Mouse (Mus musculus) monocyte, adult 5-6 weeks (primary cell): ENCODE measurements around the gene Cdk5. TPM values are rescaled to one million over a fixed set of nuclear protein-coding genes. Genes with fewer than 3 reads are reported as not detected.
A peak's percentile ranks its signal among the peaks of the same experiment; 100 is the strongest.
"Not testable (repeated sequence)": the region's sequence is repeated elsewhere in the genome, so short reads cannot be mapped to it uniquely, and the experiment has no call there.

Experiments
- ATAC-seq: fragments of 153-309, 156-312 bp; replicated peaks from 2 replicates; pipeline ENCODE4 v1.8.0; 2017; ENCODE audit warnings: mild to moderate bottlenecking; ENCODE audit not compliant: low TSS enrichment, insufficient number of reproducible peaks, severe bottlenecking, poor library complexity, low FRiP score
- total RNA-seq: library from RNA; stranded (forward); fragments of 200-1000, 200-491, 200-594 nt; gene quantifications from 3 replicates; pipeline ENCODE4 v1.2.3, GENCODE M21; 2017

Cdk5 gene
- total RNA-seq, 1 experiment from 2014 or later: 30.9 TPM

DNA sequence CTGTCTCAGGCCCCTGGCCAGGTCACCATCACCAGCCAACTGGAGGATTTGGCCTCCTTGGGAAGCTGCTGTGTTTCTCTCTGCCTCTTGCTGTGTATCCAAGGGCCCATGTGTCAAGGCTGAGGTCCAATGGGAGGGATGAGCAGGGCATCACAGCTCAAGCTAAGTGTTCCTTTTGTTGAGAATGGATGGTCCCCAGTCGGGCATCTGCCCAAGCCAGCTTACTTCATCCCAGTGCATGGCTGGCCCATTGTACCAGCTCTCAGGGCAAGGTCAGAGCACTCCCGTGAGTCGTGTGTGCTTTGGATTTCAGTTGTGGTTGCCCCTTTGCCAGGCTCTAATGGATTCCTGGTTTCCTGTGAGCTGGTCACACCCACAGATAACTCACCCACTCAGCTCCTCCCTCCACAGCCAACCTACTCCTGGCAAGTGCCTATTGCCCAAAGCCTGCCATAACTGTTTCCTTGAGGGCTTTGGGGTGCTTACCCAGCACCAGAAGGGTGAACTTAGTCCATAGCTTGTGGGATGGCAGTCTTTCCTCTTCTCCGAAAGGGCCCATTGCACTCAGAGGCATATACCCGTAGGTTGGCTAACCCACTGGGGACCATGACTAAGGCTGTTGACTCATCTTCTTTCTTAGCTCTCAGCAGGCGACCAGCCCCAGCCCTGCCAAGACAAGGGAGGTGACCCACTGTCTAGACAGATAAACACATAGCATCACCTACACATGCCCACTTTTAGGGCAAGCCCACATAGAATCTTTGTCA lies 18.6 kb downstream of the Cdk5 start:
- ATAC-seq: no peak

DNA sequence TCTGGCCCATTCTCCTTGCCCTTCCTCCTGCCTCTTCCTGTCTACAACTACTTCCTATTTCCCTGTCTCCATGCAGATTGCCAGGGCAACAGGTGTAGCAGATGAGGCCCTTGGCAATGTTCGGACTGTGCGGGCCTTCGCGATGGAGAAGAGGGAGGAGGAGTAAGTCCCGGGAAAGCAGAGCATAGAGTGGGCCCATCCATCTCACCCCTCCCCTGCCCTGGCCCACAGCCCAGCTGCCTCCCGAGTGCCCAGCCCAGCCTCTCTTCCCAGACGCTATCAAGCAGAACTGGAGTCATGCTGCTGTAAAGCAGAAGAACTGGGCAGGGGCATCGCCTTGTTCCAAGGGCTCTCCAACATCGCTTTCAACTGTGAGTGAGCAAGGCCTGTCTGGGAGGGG lies 21.4 kb downstream of the Cdk5 start:
- no peak for ATAC-seq

DNA sequence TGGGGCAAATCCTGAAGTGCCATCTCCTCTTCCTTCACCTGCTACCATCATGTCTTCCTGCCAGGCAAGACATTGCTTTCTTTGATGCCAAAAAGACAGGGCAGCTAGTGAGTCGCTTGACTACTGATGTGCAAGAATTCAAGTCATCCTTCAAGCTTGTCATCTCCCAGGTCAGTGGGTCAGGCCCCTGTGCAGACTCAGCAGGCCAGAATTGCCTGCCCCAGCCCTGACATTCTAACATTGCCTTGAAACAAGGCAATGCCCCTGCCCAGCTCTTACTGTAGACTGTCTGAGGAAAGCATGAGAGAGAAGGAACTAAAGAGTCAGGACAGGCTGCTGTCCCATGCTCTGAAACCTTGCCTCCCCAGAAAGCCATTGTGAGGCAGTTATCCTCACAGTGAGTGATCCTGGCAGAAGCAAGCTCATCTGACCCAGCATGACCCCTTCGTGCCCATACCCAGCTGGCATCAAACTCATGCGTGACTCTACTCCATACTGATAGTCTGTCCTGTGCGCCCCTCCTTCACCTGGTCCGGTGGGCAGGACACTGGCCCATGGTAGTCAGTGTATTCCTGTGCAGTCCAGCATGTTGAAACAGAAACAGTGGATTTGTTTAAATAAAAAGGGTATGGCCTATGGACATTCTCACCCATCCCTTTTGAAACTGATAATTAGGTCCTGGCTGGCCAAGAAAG lies 22.3 kb downstream of the Cdk5 start:
- no peak for ATAC-seq

DNA sequence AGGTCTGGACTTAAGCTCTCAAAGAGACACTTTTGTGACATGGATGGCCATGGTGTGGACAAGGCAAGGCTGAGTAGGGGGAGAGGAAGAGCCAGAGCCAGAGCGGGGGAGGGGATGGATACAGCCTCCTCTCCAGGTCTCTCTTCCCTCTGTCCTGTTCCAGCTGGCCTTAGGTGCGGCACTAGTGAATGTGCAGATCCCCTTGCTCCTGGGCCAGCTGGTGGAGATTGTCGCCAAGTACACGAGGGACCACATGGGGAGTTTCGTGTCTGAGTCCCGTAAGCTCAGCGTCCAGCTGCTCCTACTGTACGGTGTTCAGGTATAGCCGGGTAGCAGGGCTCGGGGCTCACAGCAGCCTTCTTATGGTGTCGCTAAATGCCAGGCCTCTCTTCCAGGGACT lies 23.0 kb downstream of the Cdk5 start:
- ATAC-seq: no peak

DNA sequence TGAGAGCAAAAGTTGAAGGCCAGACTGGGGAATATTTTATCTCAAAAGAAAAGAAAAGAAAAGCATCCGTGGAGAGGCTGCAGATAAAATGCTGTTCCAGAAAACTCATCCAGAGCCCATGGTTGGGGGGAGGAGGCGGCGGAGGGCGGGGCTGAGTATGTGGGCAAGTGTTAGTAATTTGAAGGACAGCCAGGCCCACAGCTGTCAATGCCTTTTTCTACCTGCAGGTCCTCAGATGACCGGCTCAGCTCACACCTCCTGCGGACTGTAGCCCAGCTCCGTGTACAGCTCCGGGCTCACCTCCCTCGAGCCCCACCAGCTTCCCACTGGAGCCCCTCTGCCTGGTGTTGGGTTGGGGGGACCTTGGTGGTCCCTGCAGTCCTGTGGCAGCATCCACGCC lies 23.6 kb downstream of the Cdk5 start:
- ATAC-seq: no peak

DNA sequence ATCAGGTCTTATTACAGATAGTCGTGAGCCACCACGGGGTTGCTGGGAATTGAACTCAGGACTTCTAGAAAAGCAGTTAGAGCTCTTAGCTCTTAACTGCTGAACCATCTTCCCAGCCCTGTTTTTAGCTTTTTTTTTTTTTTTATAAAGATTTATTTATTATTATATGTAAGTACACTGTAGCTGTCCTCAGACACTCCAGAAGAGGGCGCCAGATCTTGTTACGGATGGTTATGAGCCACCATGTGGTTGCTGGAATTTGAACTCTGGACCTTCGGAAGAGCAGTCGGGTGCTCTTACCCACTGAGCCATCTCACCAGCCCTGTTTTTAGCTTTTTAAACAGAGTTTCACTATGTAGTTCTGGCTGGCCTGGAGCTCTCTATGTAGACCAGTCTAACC lies 27.1 kb downstream of the Cdk5 start:
- not testable (repeated sequence) for ATAC-seq

DNA sequence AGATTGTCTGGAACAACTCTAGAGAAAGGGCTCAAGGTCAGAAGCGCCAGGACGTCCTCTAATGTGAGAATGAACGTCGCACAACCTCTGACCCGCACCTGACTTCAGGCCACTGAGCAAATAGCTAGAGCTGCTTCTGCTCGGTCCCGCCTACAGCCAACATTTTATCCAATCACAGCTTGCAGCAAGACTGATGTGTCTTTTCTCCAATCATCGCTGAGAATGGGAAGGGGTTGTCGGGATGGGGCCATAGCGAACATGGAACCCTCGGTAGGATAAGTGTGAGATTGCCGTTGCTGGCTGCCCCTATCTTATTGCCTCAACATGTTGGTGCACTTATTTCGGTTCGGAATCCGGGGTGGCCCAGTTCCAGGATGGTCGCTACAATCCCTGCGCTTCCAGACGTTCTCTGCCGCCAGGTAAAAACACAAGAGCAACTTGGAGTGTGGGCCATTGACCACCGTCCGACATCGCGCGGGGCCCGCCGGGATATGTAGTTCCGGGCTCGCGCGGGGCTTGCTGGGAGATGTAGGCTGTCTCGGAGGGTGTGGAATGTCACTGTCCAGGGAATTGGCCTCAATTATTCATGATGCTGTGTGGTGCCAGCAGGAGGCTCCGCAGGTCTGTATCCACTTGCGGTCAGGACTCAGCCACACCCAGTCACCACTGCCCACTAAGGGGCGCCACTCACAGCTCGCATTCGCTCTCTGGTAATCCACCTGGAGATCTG lies 29.0 kb downstream of the Cdk5 start:
- ATAC-seq: peak; percentile 86

DNA sequence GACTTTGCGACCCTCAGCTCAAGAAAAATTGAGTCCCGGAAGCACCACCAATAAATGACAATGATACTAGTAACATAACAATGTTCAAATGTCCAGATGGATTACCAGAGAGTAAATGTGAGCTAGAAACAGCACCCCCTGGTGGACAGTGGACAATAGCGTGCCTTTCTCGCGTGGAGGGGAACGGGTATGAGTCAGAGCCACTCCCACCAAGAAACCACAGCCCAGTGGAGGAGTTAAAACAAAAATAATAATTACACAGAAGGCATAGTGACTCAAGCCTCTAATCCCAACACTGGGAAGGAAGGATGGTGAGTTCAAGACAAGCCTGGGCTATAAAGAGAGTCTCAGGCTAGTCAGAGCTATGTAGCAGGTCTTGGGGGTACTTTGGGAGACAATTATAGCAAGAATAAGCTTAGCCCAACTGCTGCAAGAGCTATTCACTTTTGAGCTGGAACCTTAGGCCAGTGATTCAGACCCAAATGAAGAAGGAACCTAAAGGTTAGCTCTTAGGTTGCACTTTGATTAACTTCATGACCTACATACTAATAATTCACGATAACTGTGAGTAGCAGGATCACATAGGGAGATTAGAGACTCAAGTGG lies 29.8 kb downstream of the Cdk5 start, which contains the start of gene Abcb8:
TSS of gene Abcb8 (plus strand) at position 272 of the 606 bp plus-strand sequence.
- peak; percentile 60 for ATAC-seq

DNA sequence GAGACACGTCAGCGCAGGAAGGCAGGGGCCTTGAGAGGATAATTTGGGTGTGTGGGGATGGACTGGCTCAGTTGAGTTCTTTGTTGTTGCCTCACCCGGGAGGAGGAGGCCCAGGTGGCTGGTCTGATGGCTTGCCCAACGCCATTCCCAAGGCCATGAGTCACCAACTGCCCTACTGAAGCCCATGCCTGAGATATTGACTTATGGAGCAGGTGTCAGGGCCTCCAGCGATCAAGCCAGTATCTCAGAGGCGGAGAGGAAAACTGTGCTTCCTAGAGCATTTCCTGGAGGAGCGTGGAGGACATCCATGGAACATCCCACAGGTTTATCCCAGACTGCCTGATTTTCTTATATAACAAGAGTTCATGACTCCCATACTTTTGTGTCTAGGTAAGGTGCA lies 30.6 kb downstream of the Cdk5 start:
- ATAC-seq: no peak

DNA sequence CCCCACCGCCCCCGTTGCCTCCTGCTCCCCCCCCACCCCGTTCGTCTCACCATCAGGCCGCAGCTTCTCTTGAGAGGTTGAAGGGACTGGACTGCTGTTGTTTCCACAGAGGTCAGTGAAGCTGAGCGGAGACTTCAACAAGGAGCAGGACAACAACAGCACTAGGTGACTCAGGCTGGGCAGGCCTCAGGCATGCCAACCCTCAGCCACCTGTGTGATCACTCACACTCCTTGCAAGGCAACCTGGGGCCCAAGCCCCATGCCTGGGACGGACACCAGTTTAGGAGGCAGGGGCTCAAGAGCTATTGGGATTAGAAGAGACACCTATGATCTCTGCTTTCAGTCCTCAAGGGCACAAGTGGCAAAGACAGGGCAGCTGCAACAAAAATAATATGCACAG lies 31.5 kb downstream of the Cdk5 start, which contains the start of gene Atg9b:
TSS of gene Atg9b (minus strand) at position 280 of the 400 bp plus-strand sequence.
- no peak for ATAC-seq

DNA sequence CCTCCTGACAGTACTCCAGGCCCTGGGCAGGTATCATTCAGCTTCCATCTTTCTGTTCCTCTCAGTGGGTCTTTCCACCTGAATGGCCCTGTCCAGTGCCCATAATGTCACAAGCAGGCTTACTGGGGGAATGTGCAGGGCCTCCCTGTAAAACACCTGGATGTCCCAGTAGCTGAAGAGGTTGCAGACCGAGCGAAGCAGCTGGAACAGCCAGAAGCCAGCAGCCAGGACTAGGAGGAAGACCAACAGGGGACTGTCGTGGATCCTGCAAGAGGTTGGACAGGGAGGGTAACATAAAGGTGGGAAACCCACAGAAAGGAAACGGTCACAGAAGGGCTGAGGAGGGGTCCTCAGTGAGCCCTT lies 33.7 kb downstream of the Cdk5 start:
- ATAC-seq: no peak

DNA sequence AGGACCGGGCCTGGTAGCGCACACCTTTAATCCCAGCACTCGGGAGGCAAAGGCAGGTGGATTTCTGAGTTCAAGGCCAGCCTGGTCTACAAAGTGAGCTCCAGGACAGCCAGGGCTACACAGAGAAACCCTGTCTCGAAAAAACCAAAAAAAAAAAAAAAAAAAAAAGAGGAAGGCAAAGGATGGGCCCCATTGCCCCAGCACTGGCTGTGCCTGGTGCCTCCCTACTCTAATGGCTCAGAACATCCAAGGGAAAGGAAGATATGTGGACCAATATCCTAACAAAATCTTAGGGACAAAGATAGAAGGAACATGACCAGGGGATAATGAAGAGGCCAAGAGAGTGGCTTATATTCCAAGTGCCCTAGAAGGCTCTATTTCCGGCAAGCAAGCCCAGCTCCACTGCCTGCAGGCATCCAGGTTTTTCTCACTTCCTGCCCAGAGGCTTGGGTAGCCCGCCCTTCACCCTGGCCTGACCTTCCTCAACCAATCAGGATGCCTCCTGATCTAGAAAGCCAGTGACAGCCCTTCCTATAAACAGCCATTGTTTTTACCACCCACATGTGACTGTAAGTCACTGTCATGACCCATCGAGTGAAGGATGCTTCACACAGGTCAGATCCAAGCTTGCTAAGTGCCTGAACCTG lies 34.2 kb downstream of the Cdk5 start:
- peak; percentile 53 for ATAC-seq

DNA sequence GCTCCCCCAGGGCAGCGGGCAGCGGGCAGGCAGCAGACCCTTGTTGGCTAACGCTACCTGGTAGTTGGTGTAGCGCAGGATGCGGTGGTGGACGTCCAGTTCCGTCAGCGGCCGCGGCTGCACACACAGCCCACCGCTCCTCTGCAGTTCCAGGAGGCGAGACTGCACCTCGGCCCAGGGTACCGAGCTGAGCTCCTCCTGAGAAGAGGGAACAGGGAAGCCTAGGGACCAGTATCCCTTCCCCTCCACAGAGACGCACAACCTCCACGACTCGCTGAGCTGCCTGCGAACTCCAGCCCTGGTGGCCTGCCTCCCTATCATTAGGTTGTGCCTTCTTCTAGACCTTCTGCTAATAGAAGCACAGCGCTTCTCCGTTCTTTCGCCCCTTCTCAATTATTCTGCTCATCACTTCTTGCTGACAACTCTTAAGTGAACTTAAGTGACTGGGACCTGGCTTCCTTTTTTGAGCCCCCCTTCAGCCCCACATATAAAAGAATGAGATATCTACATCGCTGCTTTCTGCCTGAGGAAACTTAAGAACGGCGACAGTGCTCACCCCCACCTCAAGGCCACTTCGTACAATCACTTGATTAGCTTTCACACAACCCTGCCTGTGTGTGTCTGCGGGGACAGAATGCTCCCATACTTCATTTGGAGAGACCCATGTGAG lies 34.9 kb downstream of the Cdk5 start:
- no peak for ATAC-seq

DNA sequence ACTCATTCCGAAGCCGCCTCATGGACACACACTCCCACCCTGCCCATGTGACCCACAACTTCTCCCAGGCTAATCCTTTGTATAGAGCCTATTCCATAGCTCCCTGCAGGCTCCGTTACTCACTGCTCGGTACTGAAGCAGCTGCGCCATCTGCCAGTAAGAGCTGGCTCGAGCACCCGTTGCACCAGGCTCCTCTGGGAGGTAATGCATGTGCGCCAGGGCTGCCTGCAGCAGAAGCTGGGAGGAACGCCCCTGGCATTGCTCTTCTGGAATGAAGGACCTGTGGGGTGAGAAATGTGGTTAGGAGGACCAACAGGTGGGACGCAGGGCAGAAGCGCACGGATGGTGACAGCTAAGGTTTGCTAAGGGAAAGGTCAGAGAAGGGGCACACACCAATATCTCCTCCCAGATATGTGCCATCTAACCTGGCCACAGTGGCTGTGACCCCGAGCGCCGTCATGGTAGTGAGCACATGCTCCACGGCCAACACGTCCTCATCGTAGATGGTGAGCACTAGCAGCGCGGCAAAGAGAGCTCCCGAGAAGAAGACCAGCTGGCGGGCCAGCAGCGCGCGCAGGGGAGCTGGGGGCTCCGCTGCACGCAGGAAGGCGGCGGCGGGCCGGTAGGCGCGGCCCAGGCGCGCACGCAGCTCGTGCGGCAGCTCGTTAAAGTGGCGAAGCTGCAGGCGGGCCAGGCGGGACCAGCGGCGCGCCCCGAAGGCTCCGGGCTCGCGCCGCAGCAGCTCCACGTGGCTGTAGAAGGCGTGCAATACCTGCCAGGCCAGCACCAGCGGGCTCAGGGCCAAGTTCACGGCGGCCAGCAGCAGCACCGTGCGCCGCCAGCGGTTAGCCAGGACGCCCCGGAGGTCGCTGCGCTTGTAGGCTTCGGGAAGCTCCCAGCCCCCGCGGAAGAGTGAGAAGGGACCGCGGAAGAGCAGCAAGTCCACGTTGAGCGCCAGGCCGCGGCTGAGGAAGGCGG lies 35.8 kb downstream of the Cdk5 start:
- no peak for ATAC-seq

DNA sequence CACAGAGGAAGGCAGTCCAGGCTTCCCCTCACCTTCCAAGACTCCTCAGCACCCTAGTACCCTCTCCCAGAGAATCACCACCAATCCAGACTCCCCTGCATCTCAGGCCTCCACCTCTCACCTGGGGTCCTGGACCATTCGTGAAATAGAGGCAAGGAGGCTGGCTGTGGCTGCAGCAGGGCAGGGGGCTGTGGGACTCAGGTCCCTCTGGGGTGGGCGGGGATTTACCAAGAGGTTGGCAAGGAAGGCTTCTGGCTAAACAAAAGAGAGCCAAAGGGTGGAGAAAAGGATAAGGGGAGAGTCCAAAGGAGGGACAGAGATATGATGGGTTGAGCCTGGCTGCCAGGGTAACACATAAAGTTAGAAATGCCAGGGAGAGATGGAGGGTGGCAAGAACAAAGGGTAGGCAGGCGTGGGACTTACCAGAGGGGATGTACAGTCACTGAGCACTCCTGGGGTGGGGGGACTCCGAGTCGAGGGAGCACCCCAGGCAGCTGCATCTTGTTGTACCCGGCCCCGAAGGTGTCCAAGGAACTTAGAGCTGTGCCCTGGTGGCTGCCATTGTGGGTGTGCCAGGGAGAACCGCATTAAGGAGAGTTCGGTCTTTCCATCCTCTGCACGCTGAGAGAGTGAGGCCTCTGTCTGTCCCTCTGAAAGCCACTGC lies 37.3 kb downstream of the Cdk5 start:
- no peak for ATAC-seq

DNA sequence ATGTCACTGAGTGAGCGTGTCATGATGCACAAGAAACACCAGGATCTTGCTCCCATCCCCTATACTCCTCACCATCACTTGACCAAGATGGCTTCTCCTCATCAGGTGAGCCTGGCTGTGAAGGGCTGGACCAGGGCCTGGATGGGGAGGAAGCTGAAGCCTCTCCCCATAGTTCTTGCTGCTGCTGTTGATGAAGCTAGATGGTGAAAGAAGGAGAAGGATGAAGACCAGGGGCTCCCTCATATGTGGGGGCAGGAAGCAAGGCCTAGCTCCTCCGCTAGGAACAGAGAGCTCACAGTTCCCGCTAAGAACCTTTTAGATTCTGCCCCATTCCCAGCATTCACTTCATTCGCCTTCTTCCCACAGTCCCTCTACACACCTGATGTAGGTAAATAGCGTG lies 38.0 kb downstream of the Cdk5 start:
- no peak for ATAC-seq

DNA sequence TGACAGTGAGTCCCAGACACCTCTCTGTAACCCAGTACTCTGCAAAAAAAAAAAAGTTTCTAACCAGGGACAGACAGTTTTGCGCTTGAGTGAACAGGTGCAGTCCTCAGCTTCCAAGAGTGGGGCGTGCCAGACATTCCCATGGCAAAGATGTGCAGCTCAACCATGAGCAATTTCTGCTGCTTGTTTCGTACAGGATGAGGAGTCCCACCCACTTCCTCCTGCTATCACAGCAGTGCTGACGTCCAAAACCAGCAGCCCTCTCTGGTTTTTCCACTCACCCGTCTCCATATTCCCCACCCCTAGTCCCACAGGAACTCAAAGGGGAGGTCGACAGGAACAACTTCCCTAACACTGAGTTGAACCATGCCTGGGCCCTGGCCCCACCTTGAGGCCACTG lies 38.9 kb downstream of the Cdk5 start:
- ATAC-seq: no peak
